Mouse (Mus musculus) E14TG2a.4 (cell line): ENCODE results near the gene Cflar.

Source experiments
- CTCF ChIP-seq: conservative IDR thresholded peaks from 2 replicates; pipeline ENCODE4 v1.5.1; 2014; ENCODE audit warnings: low read length
- NANOG ChIP-seq: IDR thresholded peaks from 2 replicates; pipeline ENCODE4 v1.6.1; 2014; ENCODE audit warnings: borderline replicate concordance, low read length, mixed read lengths
- POU5F1 ChIP-seq: IDR thresholded peaks from 2 replicates; pipeline ENCODE4 v1.6.1; 2014; ENCODE audit warnings: low read length, borderline replicate concordance

DNA sequence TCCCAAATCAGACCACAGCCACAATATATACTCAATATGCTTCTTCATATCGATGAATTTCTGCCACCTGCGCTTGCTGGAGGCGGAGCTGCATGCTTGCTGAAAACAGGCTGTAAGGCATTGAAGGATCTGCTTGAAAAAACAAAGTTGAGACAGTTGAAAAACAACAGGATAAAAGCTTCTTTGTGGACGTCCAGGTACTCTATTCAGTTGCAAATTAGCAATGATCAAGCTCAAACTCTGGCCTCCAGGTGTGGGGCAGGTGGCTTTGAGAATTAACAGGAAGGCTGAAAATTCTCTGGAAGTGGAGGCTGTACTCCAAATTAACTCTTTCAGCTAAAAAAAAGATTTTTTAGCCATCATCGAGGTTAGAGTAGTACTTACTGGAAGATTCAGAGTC lies 51.3 kb downstream of the Cflar start:
- no peak for TF ChIP-seq CTCF
- no peak for TF ChIP-seq POU5F1
- peak; percentile 65; the same call in 1 of the 2 replicates for TF ChIP-seq NANOG
